Comparison of ENCODE assay signal across 23 mouse cellular contexts in the genomic region with DNA sequence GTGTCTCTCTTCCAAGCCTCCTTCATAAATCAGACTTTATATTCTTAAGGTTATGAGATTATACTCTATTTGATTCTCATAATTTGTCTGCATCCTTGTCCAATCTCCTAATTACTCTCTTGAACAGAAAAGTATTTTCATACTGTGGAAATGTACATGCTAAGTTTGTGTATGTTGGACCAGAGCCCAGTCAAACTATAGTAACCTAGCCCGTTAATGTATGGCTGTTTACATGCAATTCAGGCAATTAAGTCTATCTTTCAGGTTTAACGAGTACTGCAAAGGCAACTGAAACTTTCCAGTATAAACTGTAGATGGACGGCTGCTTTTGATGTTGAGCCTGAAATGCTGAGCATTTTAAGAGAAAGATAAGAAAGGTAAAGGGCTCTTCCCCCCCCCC.
DNase-seq lines count a peak whose midpoint lies in the region; ATAC-seq and TF ChIP-seq lines count a peak whose summit lies in the region.
"Had no signal": no experiment of that assay in that cellular context is flagged by ENCODE, and none has a peak within 500 bp of the region (broad histone marks: within the 10 kb centered on the region; RNA-seq: fewer than 3 reads in every experiment).

No protein-coding gene starts in this region.

- no peak for TF ChIP-seq CTCF in intestine, postnatal 0 days (IDR thresholded peaks at IDR 0.05; ENCODE audit: low read depth)

- no peak for TF ChIP-seq POLR2A in limb, embryonic 14.5 days (IDR thresholded peaks at IDR 0.05; ENCODE audit: borderline replicate concordance, extremely low read depth, insufficient read depth, insufficient read length)

- no peak overlapping the region for H3K27ac ChIP-seq in kidney, embryonic 14.5 days (ENCODE audit: low read depth, low read length)
- H3K27ac ChIP-seq in kidney, embryonic 16.5 days (ENCODE audit: low read length), result no peak overlapping the region
- no peak overlapping the region for H3K27ac ChIP-seq in limb, embryonic 13.5 days
- H3K27ac ChIP-seq in limb, embryonic 10.5 days, result no peak overlapping the region
- H3K27ac ChIP-seq in limb, embryonic 14.5 days (replicated peaks; ENCODE audit: low read depth, low read length), result no peak overlapping the region
- H3K27ac ChIP-seq in intestine, postnatal 0 days (ENCODE audit: low read depth, low read length), result no peak overlapping the region
- H3K27ac ChIP-seq: embryonic facial prominence, embryonic 12.5 days; embryonic facial prominence, embryonic 15.5 days; forebrain, embryonic 10.5 days; forebrain, embryonic 12.5 days had no signal

- H3K9ac ChIP-seq in kidney, embryonic 14.5 days (ENCODE audit: low read depth, low read length), result no peak overlapping the region
- H3K9ac ChIP-seq in kidney, embryonic 16.5 days (replicated peaks; ENCODE audit: low read length), result no peak overlapping the region
- H3K9ac ChIP-seq in limb, embryonic 13.5 days, result no peak overlapping the region
- no peak overlapping the region for H3K9ac ChIP-seq in limb, embryonic 14.5 days (ENCODE audit: low read depth, low read length, severe bottlenecking)
- H3K9ac ChIP-seq in intestine, postnatal 0 days (ENCODE audit: low read depth, low read length), result no peak overlapping the region
- H3K9ac ChIP-seq: embryonic facial prominence, embryonic 12.5 days; embryonic facial prominence, embryonic 15.5 days; forebrain, embryonic 12.5 days had no signal

- ATAC-seq in kidney, embryonic 14.5 days (ENCODE audit: low FRiP score, low TSS enrichment), result peak; percentile 43; the same call in 1 of the 2 replicates
- no peak for ATAC-seq in kidney, embryonic 16.5 days (ENCODE audit: low FRiP score, low TSS enrichment)
- peak; percentile 66; the same call in 1 of the 2 replicates for ATAC-seq in limb, embryonic 13.5 days (ENCODE audit: low FRiP score, low read depth)
- ATAC-seq in limb, embryonic 14.5 days (ENCODE audit: low FRiP score, low read depth), result no peak
- ATAC-seq in intestine, postnatal 0 days, result no peak
- ATAC-seq: forebrain, embryonic 14.5 days; forebrain, embryonic 16.5 days had no signal

- H3K4me1 ChIP-seq in kidney, embryonic 14.5 days (ENCODE audit: control insufficient read depth, insufficient read depth, low read length), result no peaks in the 10 kb centered on the region
- H3K4me1 ChIP-seq in kidney, embryonic 16.5 days (ENCODE audit: insufficient read depth, low read length), result no peaks in the 10 kb centered on the region
- no peaks in the 10 kb centered on the region; the same call in 1 of the 2 replicates for H3K4me1 ChIP-seq in limb, embryonic 13.5 days
- no peaks in the 10 kb centered on the region for H3K4me1 ChIP-seq in limb, embryonic 10.5 days
- H3K4me1 ChIP-seq in limb, embryonic 14.5 days (ENCODE audit: control insufficient read depth, insufficient read depth, low read length), result no peaks in the 10 kb centered on the region
- no peaks in the 10 kb centered on the region for H3K4me1 ChIP-seq in intestine, postnatal 0 days (replicated peaks; ENCODE audit: control insufficient read depth, insufficient read depth, low read length)
- H3K4me1 ChIP-seq: embryonic facial prominence, embryonic 12.5 days; embryonic facial prominence, embryonic 15.5 days; forebrain, embryonic 10.5 days; forebrain, embryonic 12.5 days had no signal

- H3K36me3 ChIP-seq in kidney, embryonic 14.5 days (ENCODE audit: control insufficient read depth, insufficient read depth, low read length), result no peaks in the 10 kb centered on the region
- H3K36me3 ChIP-seq in kidney, embryonic 16.5 days (ENCODE audit: insufficient read depth, low read length), result no peaks in the 10 kb centered on the region
- H3K36me3 ChIP-seq in limb, embryonic 13.5 days, result no peaks in the 10 kb centered on the region
- H3K36me3 ChIP-seq in limb, embryonic 10.5 days, result no peaks in the 10 kb centered on the region
- no peaks in the 10 kb centered on the region for H3K36me3 ChIP-seq in limb, embryonic 14.5 days (ENCODE audit: control insufficient read depth, insufficient read depth, low read length)
- H3K36me3 ChIP-seq in intestine, postnatal 0 days (ENCODE audit: control insufficient read depth, insufficient read depth), result no peaks in the 10 kb centered on the region
- H3K36me3 ChIP-seq: embryonic facial prominence, embryonic 12.5 days; embryonic facial prominence, embryonic 15.5 days; forebrain, embryonic 10.5 days; forebrain, embryonic 12.5 days had no signal

- 32% methylated on average over 3 of the region's 3 CpGs for WGBS in kidney, embryonic 14.5 days
- WGBS in kidney, embryonic 16.5 days, result 42% methylated on average over 3 of the region's 3 CpGs
- 24% methylated on average over 3 of the region's 3 CpGs for WGBS in limb, embryonic 13.5 days
- WGBS in limb, embryonic 10.5 days, result 56% methylated on average over 3 of the region's 3 CpGs
- 21% methylated on average over 3 of the region's 3 CpGs for WGBS in limb, embryonic 14.5 days
- WGBS in intestine, postnatal 0 days, result 20% methylated on average over 3 of the region's 3 CpGs

- no peak overlapping the region for H3K4me2 ChIP-seq in kidney, embryonic 14.5 days (replicated peaks; ENCODE audit: low read depth, low read length)
- H3K4me2 ChIP-seq in kidney, embryonic 16.5 days (replicated peaks; ENCODE audit: low read depth, low read length), result no peak overlapping the region
- H3K4me2 ChIP-seq in limb, embryonic 13.5 days (replicated peaks), result no peak overlapping the region
- no peak overlapping the region for H3K4me2 ChIP-seq in limb, embryonic 14.5 days (replicated peaks; ENCODE audit: low read depth, low read length, severe bottlenecking)
- H3K4me2 ChIP-seq in intestine, postnatal 0 days (replicated peaks; ENCODE audit: low read depth), result no peak overlapping the region
- H3K4me2 ChIP-seq: embryonic facial prominence, embryonic 12.5 days; embryonic facial prominence, embryonic 15.5 days; forebrain, embryonic 12.5 days had no signal

- no peaks in the 10 kb centered on the region for H3K9me3 ChIP-seq in kidney, embryonic 14.5 days (ENCODE audit: control insufficient read depth, low read length)
- H3K9me3 ChIP-seq in kidney, embryonic 16.5 days (ENCODE audit: low read length), result no peaks in the 10 kb centered on the region
- no peaks in the 10 kb centered on the region for H3K9me3 ChIP-seq in limb, embryonic 13.5 days
- H3K9me3 ChIP-seq in limb, embryonic 10.5 days (replicated peaks), result no peaks in the 10 kb centered on the region
- H3K9me3 ChIP-seq in limb, embryonic 14.5 days (ENCODE audit: control insufficient read depth, low read length), result no peaks in the 10 kb centered on the region
- no peaks in the 10 kb centered on the region for H3K9me3 ChIP-seq in intestine, postnatal 0 days (ENCODE audit: control insufficient read depth)
- H3K9me3 ChIP-seq: embryonic facial prominence, embryonic 12.5 days; embryonic facial prominence, embryonic 15.5 days; forebrain, embryonic 10.5 days; forebrain, embryonic 12.5 days had no signal

- no peak overlapping the region for H3K4me3 ChIP-seq in kidney, embryonic 14.5 days (ENCODE audit: low read length)
- no peak overlapping the region for H3K4me3 ChIP-seq in kidney, embryonic 16.5 days (ENCODE audit: low read length)
- H3K4me3 ChIP-seq in limb, embryonic 13.5 days, result no peak overlapping the region
- no peak overlapping the region for H3K4me3 ChIP-seq in limb, embryonic 10.5 days
- H3K4me3 ChIP-seq in limb, embryonic 14.5 days (replicated peaks; ENCODE audit: low read length), result no peak overlapping the region
- no peak overlapping the region for H3K4me3 ChIP-seq in intestine, postnatal 0 days (ENCODE audit: low read depth, low read length)
- H3K4me3 ChIP-seq: embryonic facial prominence, embryonic 12.5 days; embryonic facial prominence, embryonic 15.5 days; erythroblast, embryonic 14.5 days; forebrain, embryonic 10.5 days; forebrain, embryonic 12.5 days had no signal

- no peaks in the 10 kb centered on the region for H3K27me3 ChIP-seq in kidney, embryonic 14.5 days (ENCODE audit: control insufficient read depth, insufficient read depth, low read length)
- H3K27me3 ChIP-seq in kidney, embryonic 16.5 days (ENCODE audit: insufficient read depth, low read length), result no peaks in the 10 kb centered on the region
- no peaks in the 10 kb centered on the region for H3K27me3 ChIP-seq in limb, embryonic 13.5 days
- H3K27me3 ChIP-seq in limb, embryonic 10.5 days (ENCODE audit: low read depth, poor library complexity, severe bottlenecking), result no peaks in the 10 kb centered on the region
- H3K27me3 ChIP-seq in limb, embryonic 14.5 days (ENCODE audit: control insufficient read depth, insufficient read depth, low read length), result no peaks in the 10 kb centered on the region
- H3K27me3 ChIP-seq in intestine, postnatal 0 days (replicated peaks; ENCODE audit: control insufficient read depth, insufficient read depth, low read length), result no peaks in the 10 kb centered on the region
- H3K27me3 ChIP-seq: embryonic facial prominence, embryonic 12.5 days; embryonic facial prominence, embryonic 15.5 days; forebrain, embryonic 12.5 days had no signal

- no peak for DNase-seq in limb, embryonic 10.5 days (ENCODE audit: low spot score)
- DNase-seq in limb, embryonic 14.5 days (ENCODE audit: low spot score), result peak; percentile 61
- DNase-seq: adrenal gland, adult 2 months; adrenal gland, postnatal 10 days; adrenal gland, postnatal 25 days; cerebellum, adult 11 months; cerebellum, adult 18-20 months; cerebellum, adult 8-10 months; cerebellum, adult 9-11 months; cerebellum, postnatal 14 days; cerebellum, postnatal 36 days; embryo, embryonic 11 days had no signal

Comparison
In these comparisons a context has a peak if more than half of its experiments do, and no peak if none do; other contexts are left out.
1. ATAC-seq: peak in kidney, embryonic 14.5 days (single experiment) and limb, embryonic 13.5 days (single experiment); none in kidney, embryonic 16.5 days (single experiment), limb, embryonic 14.5 days (single experiment) and intestine, postnatal 0 days (single experiment).